Comparison of ENCODE assay signal across 16 mouse cellular contexts in the genomic region with DNA sequence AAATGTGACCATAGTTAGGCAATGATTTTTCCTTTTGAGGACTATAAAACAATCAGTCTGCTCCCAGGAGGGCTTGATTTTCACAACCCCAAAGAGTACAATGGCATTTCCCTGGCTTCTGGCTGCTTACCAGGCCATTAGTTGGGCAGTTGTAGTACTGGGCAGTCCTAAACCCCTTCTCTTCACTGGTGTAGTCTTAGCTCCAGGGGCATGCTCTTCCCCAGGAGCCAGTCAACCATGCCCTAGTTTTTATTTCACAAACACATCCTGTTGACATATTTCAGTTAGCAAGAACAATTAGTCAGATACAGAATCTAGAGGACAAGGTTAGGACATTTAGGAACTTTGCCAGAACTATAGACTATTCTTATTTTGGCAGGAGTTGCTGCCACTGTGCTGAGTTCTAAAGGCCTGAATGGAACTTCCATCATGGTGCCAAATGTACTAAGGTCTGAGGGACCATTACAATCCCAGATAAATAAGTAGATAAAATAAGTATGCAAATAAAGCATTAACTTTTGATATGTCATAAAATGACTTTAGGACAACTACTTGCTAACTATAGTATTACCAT.
"Had no signal": no experiment of that assay in that cellular context is flagged by ENCODE, and none has a peak within 500 bp of the region (broad histone marks: within the 10 kb centered on the region; RNA-seq: fewer than 3 reads in every experiment).

No protein-coding gene starts in this region.

- H3K27ac ChIP-seq: left cerebral cortex, adult 2 months; limb, embryonic 10.5 days; liver, embryonic 15.5 days; midbrain, embryonic 10.5 days; neural tube, embryonic 13.5 days had no signal

- H3K27me3 ChIP-seq: liver, embryonic 15.5 days; neural tube, embryonic 13.5 days had no signal

- H3K9me3 ChIP-seq: limb, embryonic 10.5 days; liver, embryonic 15.5 days; midbrain, embryonic 10.5 days; neural tube, embryonic 13.5 days had no signal

- ATAC-seq: lung, postnatal 0 days; midbrain, embryonic 16.5 days had no signal

- H3K4me3 ChIP-seq: left cerebral cortex, adult 2 months; limb, embryonic 10.5 days; liver, embryonic 15.5 days; midbrain, embryonic 10.5 days; neural tube, embryonic 13.5 days had no signal

- H3K4me2 ChIP-seq: liver, embryonic 11.5 days; liver, embryonic 15.5 days; neural tube, embryonic 13.5 days had no signal

- H3K36me3 ChIP-seq: limb, embryonic 10.5 days; liver, embryonic 15.5 days; midbrain, embryonic 10.5 days; neural tube, embryonic 13.5 days had no signal

- DNase-seq: kidney, postnatal 25 days; lung, adult 2 months; lung, postnatal 36 days; retina, postnatal 1 day; right cerebral cortex, postnatal 4 days; spleen, adult 18-20 months; thymus, adult 18-20 months; thymus, postnatal 14 days had no signal

- H3K9ac ChIP-seq: liver, embryonic 15.5 days; neural tube, embryonic 13.5 days had no signal

- H3K4me1 ChIP-seq: limb, embryonic 10.5 days; liver, embryonic 15.5 days; midbrain, embryonic 10.5 days; neural tube, embryonic 13.5 days had no signal
